Mouse (Mus musculus): ENCODE results near the gene Rnase1.

GRCm38 (mm10) chr14:51103217-51103616, 43.4 kb downstream of the Rnase1 start:
- TF ChIP-seq CTCF (conservative IDR thresholded peaks at IDR 0.05; ENCODE audit: insufficient read depth, insufficient read length, low read depth, low read length), result peak; percentile 83
- TF ChIP-seq POLR2A (IDR thresholded peaks at IDR 0.05; ENCODE audit: low read depth, low read length), result no peak
